Mouse (Mus musculus) lung, postnatal 10 days (tissue): ENCODE results near the gene Tmx4.
A peak's percentile ranks its signal among the peaks of the same experiment; 100 is the strongest.
"Not testable (repeated sequence)": the region's sequence is repeated elsewhere in the genome, so short reads cannot be mapped to it uniquely, and the experiment has no call there.

Experiments used
- DNase-seq: peaks from one replicate; pipeline ENCODE4 v3.0.0; 2021

Gene Tmx4

DNA sequence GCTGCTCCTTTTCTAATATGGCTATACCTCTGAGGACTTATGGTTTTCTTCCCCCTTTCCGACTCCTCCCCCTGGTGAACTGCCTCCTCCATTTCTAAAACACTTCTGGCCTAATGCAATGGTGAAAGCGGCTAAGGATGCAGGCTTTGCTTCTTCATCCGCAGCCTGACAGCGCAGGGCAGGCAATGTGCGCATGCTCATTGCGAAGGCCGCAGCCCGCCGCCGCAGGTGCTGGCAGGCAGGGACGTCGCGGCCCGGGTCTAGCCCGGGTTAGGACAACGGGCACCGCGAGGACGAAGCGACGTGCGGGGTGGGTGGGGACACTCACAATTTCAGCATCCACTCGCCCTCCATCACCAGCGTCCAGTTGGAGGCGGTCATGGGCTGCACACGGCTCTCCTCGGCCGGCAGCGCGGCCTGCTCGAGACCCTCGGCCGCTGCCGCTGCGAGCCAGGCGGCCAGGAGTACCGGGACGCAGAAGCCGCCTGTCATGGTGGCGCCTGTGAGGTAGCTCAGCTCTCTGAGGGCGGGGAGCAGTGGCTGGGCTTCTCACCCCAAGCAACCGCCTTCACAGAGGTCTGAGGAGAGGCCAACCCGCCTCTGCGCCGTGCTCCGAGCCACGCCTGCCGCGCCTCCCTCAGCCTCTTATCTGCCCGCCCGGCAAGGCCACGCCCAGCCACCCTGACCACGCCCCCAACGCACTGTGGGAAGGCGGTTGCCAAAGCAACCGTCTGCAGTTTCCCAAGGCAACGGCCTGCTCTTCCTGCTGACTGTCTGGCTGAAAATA is at the start of gene Tmx4:
TSS of gene Tmx4 (minus strand) at position 632 of the 787 bp plus-strand sequence.
- peak; percentile 100 for DNase-seq

DNA sequence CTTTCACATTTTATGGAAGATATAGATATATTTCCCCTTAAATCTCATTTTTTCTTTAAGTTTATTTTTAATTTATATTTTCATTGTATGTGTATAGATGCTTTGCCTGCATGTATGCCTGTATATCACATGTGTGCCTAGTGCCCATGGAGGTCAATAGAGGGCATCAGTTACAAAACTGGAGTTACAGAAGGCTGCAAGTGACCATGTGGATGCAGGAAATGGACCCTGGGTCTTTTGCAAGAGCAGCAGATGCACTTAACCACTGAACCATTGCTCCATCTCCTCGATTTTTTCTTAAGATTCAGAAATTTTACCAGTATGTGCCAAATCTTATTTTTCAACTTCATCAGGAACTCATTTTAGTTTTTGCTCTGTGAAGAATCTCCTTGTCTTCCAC is 48.2 kb upstream of the Tmx4 start:
- DNase-seq, result no peak

DNA sequence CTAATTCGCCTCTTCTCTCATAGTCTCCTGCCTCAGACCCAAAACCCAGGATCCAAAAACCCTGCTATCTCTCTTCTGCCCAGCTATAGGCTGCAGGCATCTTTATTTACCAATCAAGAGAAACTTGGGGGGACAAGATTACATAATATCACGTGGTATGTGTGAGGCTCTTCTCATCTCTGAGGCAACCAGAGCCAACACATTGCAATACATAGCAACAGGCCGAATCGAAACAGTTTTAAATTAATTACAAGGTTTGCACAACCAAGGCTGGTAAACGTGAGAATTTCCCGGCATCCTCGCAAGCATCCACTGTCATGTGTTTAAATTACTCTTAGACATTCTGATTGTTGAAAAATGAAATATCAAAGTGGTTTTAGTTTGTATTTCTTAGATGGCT is 47.1 kb upstream of the Tmx4 start:
- no peak for DNase-seq

DNA sequence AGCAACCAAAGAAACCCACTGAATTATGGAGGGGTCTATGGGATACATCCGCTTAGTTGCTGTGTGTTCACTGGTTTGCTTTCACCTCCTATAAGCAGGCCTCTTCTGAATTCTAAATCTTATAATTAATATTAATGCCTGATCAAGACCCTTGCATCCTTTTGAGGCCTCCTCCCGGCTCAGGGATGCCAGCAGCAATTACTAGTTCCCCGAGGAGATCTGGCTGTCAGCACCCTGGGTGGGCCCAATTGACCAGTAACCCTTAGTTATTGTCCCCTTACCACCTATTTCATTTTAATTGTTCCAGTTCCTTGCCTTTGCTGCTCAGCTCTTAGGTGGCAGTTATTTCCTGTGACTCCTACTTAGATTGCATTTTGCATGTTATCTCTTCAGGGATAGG is 38.4 kb upstream of the Tmx4 start:
- DNase-seq, result no peak

DNA sequence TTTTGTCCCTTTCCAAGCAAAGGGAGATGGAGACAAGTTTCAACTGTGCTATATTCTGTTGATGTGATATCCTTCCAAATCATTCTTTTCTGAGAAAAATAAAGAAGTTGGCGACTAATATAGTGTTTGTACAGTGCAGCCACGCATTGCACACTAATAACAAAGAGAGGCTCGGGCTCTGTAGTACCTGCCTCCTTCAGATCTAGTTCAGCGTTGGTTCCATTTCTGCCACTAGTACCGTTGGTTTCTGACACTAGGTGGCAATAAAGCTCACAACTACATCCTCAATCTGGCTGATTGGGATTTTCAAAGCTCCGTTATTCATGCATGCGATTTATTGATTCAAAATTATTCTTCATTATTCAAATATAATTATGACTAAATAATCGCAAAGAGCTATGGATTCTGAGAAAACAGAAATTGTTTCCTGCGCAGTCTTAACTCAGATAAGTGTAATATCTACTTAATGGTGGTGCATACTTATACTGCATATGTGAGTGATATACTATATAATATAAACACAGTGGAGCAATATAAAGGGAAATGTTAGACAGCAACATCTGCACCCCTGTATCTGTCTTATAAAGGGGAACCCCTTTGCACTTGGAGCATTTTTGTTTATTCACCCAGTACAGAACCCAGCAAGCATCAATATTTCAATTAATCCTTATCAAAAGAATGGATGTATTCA is 37.5 kb upstream of the Tmx4 start:
- DNase-seq, result peak; percentile 45

DNA sequence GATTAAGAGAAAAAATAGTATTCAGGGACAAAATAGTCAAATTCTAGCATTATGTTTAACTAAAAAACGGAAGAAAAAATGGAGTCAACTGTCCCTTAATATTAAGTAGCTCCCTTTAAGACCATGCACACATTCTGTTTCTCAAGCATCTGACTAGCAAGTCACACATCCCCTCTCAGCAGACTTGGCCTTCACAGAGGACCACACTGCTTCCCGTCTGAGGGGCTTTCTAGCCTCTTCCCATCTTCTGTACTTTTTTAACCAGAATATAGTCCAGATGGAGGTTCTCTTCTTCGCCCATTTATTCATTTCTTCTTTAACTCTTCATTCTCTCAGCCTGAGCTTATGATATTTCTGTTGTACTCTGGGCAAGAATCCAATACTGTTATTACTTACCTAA is 35.6 kb upstream of the Tmx4 start:
- DNase-seq, result no peak

DNA sequence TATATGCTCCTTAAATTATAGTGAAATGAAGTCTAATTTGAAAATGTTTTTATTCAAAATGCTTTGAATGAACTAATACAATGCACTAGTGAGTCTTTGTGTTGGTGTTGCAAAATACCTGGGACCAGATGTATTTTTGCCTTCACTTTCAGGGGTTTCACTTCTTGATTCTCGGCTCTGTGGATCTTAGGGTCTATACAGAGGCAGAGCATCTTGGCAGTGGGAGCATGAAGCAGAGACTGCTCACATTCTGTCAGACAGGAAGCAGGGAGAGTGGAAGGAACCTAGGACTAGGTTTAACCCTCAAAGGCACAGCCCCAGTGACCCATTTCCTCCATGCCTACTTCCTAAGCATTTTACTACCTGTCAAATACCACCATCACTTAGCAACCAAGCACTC is 31.5 kb upstream of the Tmx4 start:
- no peak for DNase-seq

DNA sequence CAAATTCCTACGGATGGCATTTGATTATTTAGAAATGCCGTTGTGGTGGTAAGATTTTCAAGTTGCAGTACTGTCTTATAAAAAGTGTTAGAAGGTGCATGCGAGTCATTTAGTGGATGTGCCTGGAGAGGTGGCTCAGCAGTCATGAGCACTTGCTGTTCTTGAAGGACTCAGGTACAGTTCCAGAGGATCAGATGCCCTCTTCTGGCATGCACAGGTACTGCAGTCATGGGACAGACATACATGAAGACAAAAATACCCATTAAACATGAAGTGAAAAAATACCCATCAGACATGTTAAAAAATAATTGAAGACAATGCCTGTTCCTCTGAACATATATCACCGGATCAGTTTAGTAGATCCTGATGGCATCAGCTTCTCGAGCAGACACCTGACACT is 29.7 kb upstream of the Tmx4 start:
- DNase-seq, result peak; percentile 53

DNA sequence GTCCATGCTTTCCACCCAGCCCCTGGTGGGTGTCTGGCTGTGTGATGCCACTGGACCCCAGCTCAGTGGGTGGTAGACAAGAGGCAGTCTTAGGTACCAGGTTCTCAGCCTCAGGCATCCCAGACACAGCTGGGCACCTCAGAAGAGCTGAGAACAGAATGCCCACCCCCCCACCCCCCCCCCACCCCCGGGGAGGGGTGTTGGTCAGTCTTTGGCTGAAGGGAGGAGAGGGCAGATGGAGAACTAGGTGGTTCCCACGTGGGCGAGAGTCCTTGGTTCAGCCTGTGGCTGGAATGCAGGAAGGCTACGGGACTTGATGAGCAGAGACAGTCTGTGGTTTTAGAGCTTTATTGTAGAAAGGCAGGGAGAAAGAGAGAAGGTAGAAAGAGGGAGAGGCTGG is 12.5 kb upstream of the Tmx4 start:
- no peak for DNase-seq

DNA sequence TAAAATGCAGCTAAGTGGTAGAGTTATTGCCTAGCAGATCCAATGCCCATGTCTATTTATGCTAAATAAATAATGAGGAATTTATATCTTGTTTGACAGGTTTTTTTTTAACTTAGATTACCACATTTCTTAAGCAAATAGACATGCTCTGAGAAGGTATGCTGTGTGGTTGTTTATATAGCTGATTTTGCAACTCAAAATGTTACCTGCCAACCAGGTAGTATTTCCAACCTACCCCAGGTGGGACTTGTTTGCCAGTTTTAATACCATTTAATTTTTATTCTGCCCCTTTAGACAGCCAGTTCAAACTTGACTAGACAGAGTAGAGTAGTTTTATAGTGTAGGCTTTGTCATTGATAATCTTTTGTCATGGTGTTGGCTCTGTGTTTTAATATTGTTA is 10.7 kb upstream of the Tmx4 start:
- no peak for DNase-seq

DNA sequence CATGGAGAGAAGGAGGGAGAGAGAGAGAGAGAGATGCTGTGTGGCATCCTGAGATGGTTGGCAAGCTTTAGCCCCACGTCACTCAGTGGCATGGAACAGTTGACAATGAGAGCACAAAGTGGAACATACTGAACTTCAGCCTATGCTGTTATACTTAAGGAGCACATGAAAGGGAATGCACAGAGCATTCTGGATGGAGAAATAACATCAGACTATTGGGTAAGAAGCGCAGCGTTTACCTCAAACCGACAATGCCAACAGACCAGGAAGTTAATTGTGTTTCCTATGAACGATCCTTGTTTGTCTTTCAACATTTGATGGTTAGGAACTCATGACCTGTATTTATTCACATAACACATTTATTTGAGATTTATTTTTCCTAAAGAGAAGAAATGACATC is 8.8 kb upstream of the Tmx4 start:
- no peak for DNase-seq

DNA sequence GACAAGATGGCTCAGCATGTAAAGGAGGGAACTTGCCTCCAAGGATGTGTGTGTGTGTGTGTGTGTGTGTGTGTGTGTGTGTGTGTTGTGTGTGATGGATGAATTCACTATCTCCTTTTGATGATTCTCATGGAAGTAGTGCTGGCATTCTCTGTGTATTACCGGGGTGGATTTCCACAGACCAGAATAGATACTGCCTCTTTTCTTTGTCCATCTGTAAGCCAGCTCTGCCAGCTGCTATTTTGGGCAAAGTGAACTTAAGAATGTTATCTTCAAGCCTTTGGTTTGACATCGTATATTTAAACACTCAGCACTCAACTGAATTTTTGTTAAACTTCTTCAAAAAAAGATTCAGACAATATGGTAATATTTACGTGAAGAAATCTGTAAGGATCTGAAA is 5.1 kb upstream of the Tmx4 start:
- DNase-seq, result no peak

DNA sequence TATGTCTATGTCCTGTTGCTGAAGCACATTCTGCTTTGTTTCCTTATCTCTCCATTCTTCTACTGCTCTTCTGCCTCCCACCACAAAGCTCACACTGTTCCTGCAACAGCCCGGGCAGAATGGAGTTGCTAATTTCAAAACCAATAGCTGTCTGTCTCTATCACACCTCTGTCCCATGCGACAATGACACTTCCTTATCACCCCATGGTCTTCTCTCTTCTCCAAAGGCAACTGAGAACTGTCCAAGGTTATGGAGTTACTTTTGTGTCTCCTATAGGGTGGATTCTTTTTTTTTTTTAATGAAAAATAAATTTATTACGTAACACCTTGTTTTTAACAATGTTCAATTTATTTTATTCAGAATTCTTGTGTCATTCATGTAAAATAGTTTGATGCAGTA is 1.8 kb upstream of the Tmx4 start:
- DNase-seq, result no peak

DNA sequence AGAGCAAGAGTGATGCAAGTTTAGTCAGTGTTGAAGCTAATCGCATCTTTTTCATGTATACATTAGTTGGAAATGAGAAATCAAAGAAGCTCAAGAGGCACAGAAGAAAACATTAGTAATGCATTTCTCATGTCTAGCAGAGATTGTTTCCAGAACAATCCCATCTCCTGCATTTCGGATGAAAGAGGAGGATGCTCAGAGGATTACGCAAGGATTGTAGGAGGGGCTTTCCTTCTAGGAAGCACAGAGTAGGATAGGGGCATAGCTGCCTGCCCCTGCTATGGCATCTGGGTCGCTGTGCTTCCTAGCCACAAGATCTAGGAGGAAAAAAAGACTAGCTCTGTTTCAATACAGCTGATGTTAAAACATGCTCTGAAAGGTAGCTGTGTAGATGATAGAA is 1.2 kb upstream of the Tmx4 start:
- DNase-seq, result no peak

DNA sequence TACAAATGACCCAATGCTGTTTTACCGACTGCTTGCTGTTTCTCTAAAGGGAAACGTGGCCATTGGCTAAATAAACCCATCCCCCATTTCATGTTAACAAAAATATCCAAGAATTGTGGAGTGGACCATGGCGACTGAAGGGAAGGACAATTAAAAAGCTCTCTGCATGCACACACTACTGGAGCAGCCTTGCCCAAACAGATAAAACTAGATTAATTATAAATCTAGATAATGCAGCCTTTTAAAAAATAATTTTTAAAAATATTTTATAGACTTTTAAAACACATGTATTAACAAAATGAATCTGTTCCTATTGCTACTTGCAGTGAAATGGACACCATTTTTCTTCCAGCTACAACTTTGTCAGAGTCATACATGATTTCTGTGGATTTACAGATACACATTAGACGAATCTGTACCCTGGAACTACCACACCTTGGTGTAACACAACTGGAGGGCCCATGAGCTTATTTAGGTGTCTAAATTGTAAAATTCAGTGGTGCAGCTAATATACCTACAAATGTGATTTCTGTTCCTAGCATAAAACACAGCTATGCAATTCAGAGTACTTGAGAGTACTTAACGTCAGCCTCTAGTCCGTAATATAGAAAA is 462 bp upstream of the Tmx4 start:
- no peak for DNase-seq

DNA sequence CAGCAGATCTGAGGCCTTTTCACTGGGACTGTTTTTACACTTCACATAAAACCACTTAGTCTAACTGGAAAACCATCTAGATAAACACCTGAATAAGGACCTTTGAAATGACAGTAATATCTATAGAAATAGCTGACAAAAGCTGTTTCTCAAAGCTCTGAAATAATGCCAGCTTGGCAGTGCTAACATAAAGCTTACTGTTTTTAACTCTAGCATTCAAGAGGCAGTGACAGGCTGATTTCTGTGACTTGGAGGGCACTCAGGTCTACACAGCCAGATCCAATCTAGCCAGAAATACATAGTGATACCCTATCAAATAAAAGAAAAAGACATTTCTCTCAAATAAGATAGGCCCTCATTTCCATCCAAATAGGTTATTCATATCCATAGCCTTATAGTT is 1.6 kb downstream of the Tmx4 start:
- no peak for DNase-seq

DNA sequence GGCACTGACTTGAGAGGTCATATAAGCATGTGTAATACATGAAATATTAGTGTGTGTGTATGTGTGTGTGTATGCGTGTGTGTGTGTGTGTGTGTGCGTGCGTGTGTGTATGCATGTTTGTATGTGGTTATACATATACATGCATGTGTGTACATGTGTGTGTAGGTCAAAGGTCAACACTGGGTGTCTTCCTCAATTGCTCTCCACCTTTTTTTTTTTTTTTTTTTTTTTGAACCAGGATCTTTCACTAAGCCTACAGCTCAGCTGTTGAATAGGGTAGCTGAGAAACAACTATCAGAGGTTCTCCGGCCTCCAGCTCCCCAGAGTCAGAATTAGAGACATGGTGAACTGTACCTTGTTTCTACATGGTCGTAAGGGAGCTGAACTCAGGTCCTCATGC is 2.6 kb downstream of the Tmx4 start:
- no peak for DNase-seq

DNA sequence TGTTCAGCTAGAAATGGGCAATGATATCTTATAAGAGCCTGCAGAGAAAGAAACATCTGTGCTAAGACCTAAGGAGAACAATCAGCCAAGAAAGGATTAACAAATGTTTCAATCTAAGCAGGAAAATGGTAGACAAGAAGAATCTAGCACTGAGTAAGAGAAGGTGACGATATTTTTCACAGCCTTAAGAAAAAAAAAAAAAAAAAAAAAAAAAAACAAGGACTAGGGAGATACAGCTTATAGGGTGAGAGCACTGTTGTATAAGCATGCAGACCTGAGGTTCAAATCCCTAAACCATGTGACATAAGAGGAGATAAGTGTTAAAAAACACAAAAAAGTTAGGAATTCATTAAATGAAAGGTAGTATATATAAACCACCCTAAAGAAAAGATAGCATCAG is 3.5 kb downstream of the Tmx4 start:
- no peak for DNase-seq

DNA sequence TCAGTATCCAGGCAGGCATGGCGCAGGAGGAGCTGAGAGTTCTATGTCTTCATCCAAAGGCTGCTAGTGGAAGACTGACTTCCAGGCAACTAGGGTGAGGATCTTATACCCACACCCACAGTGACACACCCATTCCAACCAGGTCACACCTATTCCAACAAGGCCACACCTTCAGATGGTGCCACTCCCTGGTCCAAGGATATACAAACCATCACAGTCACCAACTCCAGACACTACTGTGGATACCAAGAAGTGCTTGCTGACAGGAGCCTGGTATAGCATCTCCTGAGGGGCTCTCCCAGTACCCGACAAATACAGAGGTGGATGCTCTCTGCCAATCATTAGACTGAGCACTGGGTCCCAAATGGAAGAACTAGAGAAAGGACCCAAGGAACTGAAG is 15.4 kb downstream of the Tmx4 start:
- not testable (repeated sequence) for DNase-seq

DNA sequence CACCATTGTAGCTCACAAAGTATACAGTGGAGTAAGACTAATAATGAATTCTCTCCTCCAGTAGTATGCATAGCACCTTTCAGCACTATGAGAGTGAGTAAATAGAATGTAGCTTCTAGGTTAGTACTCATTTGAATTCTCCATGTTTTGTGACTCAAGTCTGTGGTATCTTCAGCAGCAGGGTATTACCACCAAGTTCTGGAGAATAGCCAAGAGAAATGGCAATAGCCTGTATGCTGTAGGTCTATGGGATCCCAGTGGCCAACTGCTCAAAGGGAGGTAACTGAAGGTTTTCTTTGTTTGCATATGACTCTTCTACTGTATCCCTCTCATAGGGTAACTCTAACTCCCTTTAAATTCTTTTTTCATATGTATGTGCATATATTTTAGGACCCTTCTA is 39.0 kb downstream of the Tmx4 start:
- DNase-seq, result no peak

DNA sequence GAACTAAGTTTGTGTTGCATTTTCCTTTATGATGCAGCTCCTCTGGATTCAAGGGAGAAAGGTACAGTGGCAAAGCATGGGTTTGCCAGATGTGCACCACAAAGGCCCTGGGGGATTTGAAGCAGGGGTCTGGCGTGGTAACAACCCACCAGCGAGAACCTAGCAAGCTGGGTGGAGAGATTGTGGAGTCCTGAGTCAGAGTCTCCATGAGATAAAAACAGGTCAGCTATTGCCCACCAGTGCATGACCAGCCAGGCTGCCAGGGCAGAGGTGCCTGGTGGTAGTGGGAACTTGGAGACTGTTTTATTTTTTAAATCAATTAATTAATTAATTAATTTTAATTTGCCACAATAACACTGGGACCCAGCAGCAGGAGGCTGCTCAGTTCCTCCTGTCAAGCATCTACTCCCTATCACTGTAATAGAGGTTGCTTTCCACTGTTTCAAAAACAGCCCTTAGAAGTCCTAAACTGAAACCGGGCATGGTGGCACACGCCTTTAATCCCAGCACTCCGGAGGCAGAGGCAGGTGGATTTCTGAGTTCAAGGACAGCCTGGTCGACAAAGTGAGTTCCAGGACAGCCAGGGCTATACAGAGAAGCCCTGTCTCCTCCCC is 52.8 kb downstream of the Tmx4 start:
- DNase-seq, result no peak

DNA sequence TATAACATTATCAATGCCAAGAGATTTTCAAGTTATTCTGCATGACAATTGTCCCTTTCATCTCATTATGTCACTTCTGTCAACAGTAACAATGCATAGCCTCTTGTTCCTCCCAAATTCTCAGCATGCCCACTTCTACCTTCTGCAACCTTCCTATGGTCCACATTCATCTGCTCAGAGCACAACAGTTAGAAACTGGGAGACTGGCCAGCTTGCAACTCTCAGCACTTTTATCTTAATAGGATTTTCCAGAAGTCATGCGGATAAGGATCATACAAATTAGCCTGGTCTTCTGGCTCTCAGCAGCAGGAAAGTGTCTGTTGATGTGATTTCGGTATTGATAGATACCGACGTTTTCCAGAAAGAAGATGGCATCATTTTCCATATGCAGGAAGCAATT is 58.7 kb downstream of the Tmx4 start:
- DNase-seq, result no peak

DNA sequence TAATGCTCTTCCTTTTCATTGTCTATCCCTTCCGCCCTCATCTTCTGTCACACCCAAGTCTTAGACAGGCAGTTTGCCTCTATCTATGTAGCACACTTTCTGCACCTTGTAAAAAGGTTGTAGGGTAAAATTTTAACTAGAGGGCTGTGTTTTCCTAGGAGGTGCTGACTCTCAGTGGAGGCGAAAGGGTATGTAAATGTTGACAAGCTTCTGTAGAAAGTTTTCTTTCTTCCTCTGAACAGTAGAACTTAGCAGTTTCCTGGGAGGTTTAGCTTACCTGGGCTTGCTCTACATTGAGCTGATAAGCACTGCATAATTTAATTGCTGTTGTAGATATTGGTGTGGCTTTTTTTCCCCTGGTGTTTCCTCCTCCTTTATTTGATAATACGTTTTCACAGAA is 84.5 kb downstream of the Tmx4 start:
- no peak for DNase-seq

DNA sequence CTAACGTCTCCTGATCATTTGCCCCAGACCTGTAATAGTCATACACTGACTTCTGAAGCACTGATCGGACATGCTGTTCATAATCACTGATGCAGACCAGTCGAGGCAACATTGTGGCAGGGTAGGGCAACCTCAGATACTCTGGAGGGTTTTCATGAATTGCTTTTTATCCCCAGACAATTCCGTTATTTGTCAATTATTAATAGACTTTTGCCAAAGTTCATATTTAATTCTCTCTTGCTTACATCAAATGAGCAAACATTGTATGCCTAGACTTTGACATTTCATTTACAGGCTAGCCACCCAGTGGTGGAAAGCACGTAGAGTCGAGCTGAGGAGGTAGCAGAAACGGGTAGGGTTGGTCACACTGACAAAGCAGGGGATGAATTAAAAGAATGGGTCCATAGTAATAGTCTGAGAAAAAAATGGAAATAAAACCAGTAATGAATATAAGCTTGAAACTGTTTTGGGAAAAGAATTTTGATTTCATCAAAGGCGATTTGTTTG is 89.7 kb downstream of the Tmx4 start, which contains the start of gene Hao1:
TSS of gene Hao1 (minus strand) at position 148 of the 507 bp plus-strand sequence.
- no peak for DNase-seq
